Mouse (Mus musculus) erythroblast, embryonic 14.5 days (primary cell): ENCODE measurements around the gene Cacna1s. TPM values are rescaled to one million over a fixed set of nuclear protein-coding genes. Genes with fewer than 3 reads are reported as not detected.

Experiments
- H3K27me3 ChIP-seq: 2 replicates; pipeline ENCODE4 v1.6.1; 2012; ENCODE audit warnings: inconsistent platforms; ENCODE audit not compliant: control insufficient read depth
- H3K36me3 ChIP-seq: 2 replicates; pipeline ENCODE4 v1.6.1; 2012; ENCODE audit warnings: mild to moderate bottlenecking, inconsistent platforms; ENCODE audit not compliant: control insufficient read depth
- H3K4me1 ChIP-seq: 2 replicates; pipeline ENCODE4 v1.6.1; 2012; ENCODE audit warnings: inconsistent platforms; ENCODE audit not compliant: control insufficient read depth
- H3K4me3 ChIP-seq: replicated peaks from 2 replicates; pipeline ENCODE3; 2012; ENCODE audit warnings: moderate library complexity, mild to moderate bottlenecking, inconsistent platforms
- H3K9me3 ChIP-seq: 2 replicates; pipeline ENCODE4 v1.6.1; 2012; ENCODE audit warnings: low read length, inconsistent platforms, mixed read lengths; ENCODE audit not compliant: control insufficient read depth
- GATA1 ChIP-seq: IDR thresholded peaks from 2 replicates; pipeline ENCODE4 v1.6.1; 2012; ENCODE audit warnings: low read length, inconsistent platforms, mixed read lengths
- TAL1 ChIP-seq: IDR thresholded peaks from 3 replicates; pipeline ENCODE4 v1.6.1; 2012; ENCODE audit warnings: low read length, inconsistent platforms, mixed read lengths
- polyA plus RNA-seq: library from polyadenylated mRNA; stranded (reverse); fragments of >175 nt; gene quantifications from 2 replicates; pipeline ENCODE4 v1.2.3, GENCODE M21; 2012

The Cacna1s gene
- polyA plus RNA-seq, 1 experiment, result not detected

GRCm38 (mm10) chr1:136094807-136095206, 42.3 kb downstream of the Cacna1s start:
- Histone ChIP-seq H3K27me3 (no peaks in the 10 kb centered on the region), H3K4me1 (no peaks in the 10 kb centered on the region), H3K9me3 (no peaks in the 10 kb centered on the region), H3K4me3 (no peak overlapping the region), H3K36me3 (no peaks in the 10 kb centered on the region)
- no peak for TF ChIP-seq TAL1
- no peak for TF ChIP-seq GATA1

- H3K4me3 ChIP-seq, result no peak overlapping the region
- H3K27me3 ChIP-seq, result no peaks in the 10 kb centered on the region
- no peaks in the 10 kb centered on the region for H3K9me3 ChIP-seq
- H3K4me1 ChIP-seq, result peaks cover 34% of the 10 kb centered on the region
- H3K36me3 ChIP-seq, result no peaks in the 10 kb centered on the region
- TF ChIP-seq GATA1, result no peak
- no peak for TF ChIP-seq TAL1
Observed at GRCm38 (mm10) chr1:136102094-136102493, 49.5 kb downstream of the Cacna1s start.

- Histone ChIP-seq H3K4me1 (peaks cover 34% of the 10 kb centered on the region), H3K27me3 (no peaks in the 10 kb centered on the region), H3K36me3 (no peaks in the 10 kb centered on the region), H3K9me3 (no peaks in the 10 kb centered on the region), H3K4me3 (no peak overlapping the region)
- TF ChIP-seq TAL1 (no peak), GATA1 (no peak)
Observed at GRCm38 (mm10) chr1:136102551-136102950, 50.0 kb downstream of the Cacna1s start.

- Histone ChIP-seq H3K4me3 (no peak overlapping the region), H3K36me3 (no peaks in the 10 kb centered on the region), H3K27me3 (no peaks in the 10 kb centered on the region), H3K9me3 (no peaks in the 10 kb centered on the region), H3K4me1 (peaks cover 34% of the 10 kb centered on the region)
- no peak for TF ChIP-seq GATA1
- no peak for TF ChIP-seq TAL1
Observed at GRCm38 (mm10) chr1:136102981-136103380, 50.4 kb downstream of the Cacna1s start.

- no peaks in the 10 kb centered on the region for H3K27me3 ChIP-seq
- H3K4me3 ChIP-seq, result no peak overlapping the region
- H3K36me3 ChIP-seq, result no peaks in the 10 kb centered on the region
- TF ChIP-seq GATA1, result no peak
- peaks cover 34% of the 10 kb centered on the region for H3K4me1 ChIP-seq
- no peaks in the 10 kb centered on the region for H3K9me3 ChIP-seq
Observed at GRCm38 (mm10) chr1:136103696-136104095, 51.1 kb downstream of the Cacna1s start.

- Histone ChIP-seq H3K4me3 (no peak overlapping the region), H3K27me3 (no peaks in the 10 kb centered on the region), H3K36me3 (no peaks in the 10 kb centered on the region), H3K9me3 (no peaks in the 10 kb centered on the region), H3K4me1 (peaks cover 34% of the 10 kb centered on the region)
- TF ChIP-seq TAL1, result no peak
- TF ChIP-seq GATA1, result no peak
Observed at GRCm38 (mm10) chr1:136104741-136105140, 52.2 kb downstream of the Cacna1s start.

- Histone ChIP-seq H3K9me3 (peaks cover 5% of the 10 kb centered on the region; the same call in 1 of the 2 replicates), H3K4me3 (no peak overlapping the region), H3K4me1 (peaks cover under 1% of the 10 kb centered on the region), H3K36me3 (no peaks in the 10 kb centered on the region), H3K27me3 (no peaks in the 10 kb centered on the region)
- TF ChIP-seq TAL1, result no peak
Observed at GRCm38 (mm10) chr1:136109464-136109863, 56.9 kb downstream of the Cacna1s start.

GRCm38 (mm10) chr1:136116183-136116582, 63.6 kb downstream of the Cacna1s start:
- Histone ChIP-seq H3K36me3 (no peaks in the 10 kb centered on the region), H3K9me3 (peaks cover 5% of the 10 kb centered on the region; the same call in 1 of the 2 replicates), H3K4me1 (peaks cover 15% of the 10 kb centered on the region), H3K4me3 (no peak overlapping the region), H3K27me3 (no peaks in the 10 kb centered on the region)
- TF ChIP-seq TAL1, result no peak
- no peak for TF ChIP-seq GATA1

GRCm38 (mm10) chr1:136117069-136117468, 64.5 kb downstream of the Cacna1s start:
- no peak overlapping the region for H3K4me3 ChIP-seq
- no peaks in the 10 kb centered on the region for H3K27me3 ChIP-seq
- H3K9me3 ChIP-seq, result peaks cover 5% of the 10 kb centered on the region; the same call in 1 of the 2 replicates
- H3K4me1 ChIP-seq, result peaks cover 16% of the 10 kb centered on the region
- TF ChIP-seq GATA1, result no peak
- no peak for TF ChIP-seq TAL1
- H3K36me3 ChIP-seq, result no peaks in the 10 kb centered on the region

- TF ChIP-seq TAL1 (no peak), GATA1 (no peak)
- no peak overlapping the region for H3K4me3 ChIP-seq
- H3K4me1 ChIP-seq, result peaks cover 16% of the 10 kb centered on the region
- H3K36me3 ChIP-seq, result no peaks in the 10 kb centered on the region
- no peaks in the 10 kb centered on the region for H3K27me3 ChIP-seq
- no peaks in the 10 kb centered on the region; the same call in 1 of the 2 replicates for H3K9me3 ChIP-seq
Observed at GRCm38 (mm10) chr1:136118875-136119274, 66.3 kb downstream of the Cacna1s start.
